Comparison of ENCODE assay signal across 8 mouse cellular contexts in genomic region chr2:144166102-144166750, GRCm38 (mm10).
DNase-seq lines count a peak whose midpoint lies in the region; ATAC-seq and TF ChIP-seq lines count a peak whose summit lies in the region.

No protein-coding gene starts in this region.

- no peaks in the 10 kb centered on the region for H3K27me3 ChIP-seq in spleen, adult 2 months (ENCODE audit: control insufficient read depth, insufficient read depth, low read length)
- peaks cover 23% of the 10 kb centered on the region for H3K27me3 ChIP-seq in liver, embryonic 12.5 days (replicated peaks)

- H3K27ac ChIP-seq in spleen, adult 2 months (ENCODE audit: insufficient read depth, low read length) = peak overlapping the region; percentile 47
- peak overlapping the region; percentile 52; the same call in 1 of the 2 replicates for H3K27ac ChIP-seq in liver, embryonic 12.5 days

- H3K4me1 ChIP-seq in spleen, adult 2 months (ENCODE audit: control insufficient read depth, insufficient read depth, insufficient read length) = peaks cover 7% of the 10 kb centered on the region; the same call in 1 of the 2 replicates
- peaks cover 18% of the 10 kb centered on the region; the same call in 1 of the 2 replicates for H3K4me1 ChIP-seq in liver, embryonic 12.5 days

- DNase-seq in cerebellum, adult 11-12 months = peak; percentile 31
- no peak for DNase-seq in cerebellum, postnatal 4 days (ENCODE audit: low spot score in 2 of 2)
- DNase-seq in spleen, adult 2 months (ENCODE audit: low read depth in 1 of 2, low spot score in 2 of 2) = no peak
- DNase-seq in spleen, adult 12 weeks (ENCODE audit: low spot score) = no peak
- DNase-seq in right cerebral cortex, postnatal 36 days (ENCODE audit: low spot score in 2 of 2) = no peak
- DNase-seq in spleen, postnatal 4 days (ENCODE audit: low spot score in 2 of 2) = no peak
- DNase-seq in urinary bladder, adult 18-20 months (ENCODE audit: low spot score in 2 of 2) = no peak

- TF ChIP-seq CTCF in spleen, adult 2 months (IDR thresholded peaks at IDR 0.05; ENCODE audit: extremely low read depth, insufficient read depth, insufficient read length, insufficient replicate concordance) = no peak

- no peaks in the 10 kb centered on the region for H3K36me3 ChIP-seq in spleen, adult 2 months (ENCODE audit: control insufficient read depth, insufficient read depth, low read length)
- H3K36me3 ChIP-seq in liver, embryonic 12.5 days = no peaks in the 10 kb centered on the region

- H3K4me3 ChIP-seq in spleen, adult 2 months (ENCODE audit: extremely low read depth, insufficient read depth, insufficient read length) = peak overlapping the region; percentile 52; the same call in 1 of the 2 replicates
- peak overlapping the region; percentile 60 for H3K4me3 ChIP-seq in liver, embryonic 12.5 days

- WGBS in spleen, adult 2 months = 39% methylated on average over 12 of the region's 12 CpGs
- 34% methylated on average over 12 of the region's 12 CpGs for WGBS in liver, embryonic 12.5 days (ENCODE audit: insufficient replicate concordance)

- TF ChIP-seq POLR2A in spleen, adult 2 months (IDR thresholded peaks at IDR 0.05; ENCODE audit: low read depth, low read length) = no peak

- H3K9me3 ChIP-seq in liver, embryonic 12.5 days (replicated peaks) = no peaks in the 10 kb centered on the region

- peak overlapping the region; percentile 60; the same call in 1 of the 2 replicates for H3K9ac ChIP-seq in liver, embryonic 12.5 days

- peak overlapping the region; percentile 70 for H3K4me2 ChIP-seq in liver, embryonic 12.5 days

- no peak for ATAC-seq in liver, embryonic 12.5 days
